Mouse (Mus musculus): Measurements from ENCODE around the gene Mus81.

Mus81 gene

GRCm38 (mm10) chr19:5487768-5488550, at the start of gene Mus81:
TSS of gene Mus81 (minus strand) at chr19:5488402.
- in situ Hi-C loops (cut with MseI, MboI), result no loop called here

GRCm38 (mm10) chr19:5532520-5532919, 44.3 kb upstream of the Mus81 start:
- in situ Hi-C loops (cut with MseI, MboI), result loop anchor here in 1 of 2 experiments (5.0 kb wide), 1 partner anchor 35 kb away; the partner anchor contains the start of gene Ap5b1

DNA sequence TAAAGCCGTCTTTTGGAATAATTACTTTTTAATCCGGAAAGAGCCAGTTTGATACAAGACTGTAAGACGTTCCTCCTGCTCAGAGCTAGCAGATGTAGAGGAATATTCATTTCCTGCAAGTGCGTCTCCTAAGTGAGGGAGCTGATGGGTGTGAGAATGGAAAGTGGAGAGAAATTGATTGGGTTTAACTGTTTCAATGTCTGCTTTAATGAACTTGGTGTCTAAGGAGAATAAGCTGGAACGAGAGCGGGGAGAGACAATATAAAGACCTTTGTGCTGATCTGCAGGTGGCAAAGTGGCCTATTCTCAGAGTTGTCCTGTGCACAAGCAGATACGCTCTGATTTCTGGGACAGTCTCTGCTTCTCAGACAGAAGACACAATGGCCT, 41.9 kb upstream of the Mus81 start:
- in situ Hi-C loops (cut with MseI, MboI), result loop anchor here in 1 of 2 experiments (5.0 kb wide), 1 partner anchor 37 kb away; the partner anchor contains the start of gene Ap5b1

- in situ Hi-C loops (cut with MseI, MboI), result loop anchor here (5.0 kb wide), 1 partner anchor 38 kb away; the partner anchor contains the start of gene Ap5b1 (in 2 of the 2)
Observed at GRCm38 (mm10) chr19:5529325-5530137, 41.3 kb upstream of the Mus81 start.

DNA sequence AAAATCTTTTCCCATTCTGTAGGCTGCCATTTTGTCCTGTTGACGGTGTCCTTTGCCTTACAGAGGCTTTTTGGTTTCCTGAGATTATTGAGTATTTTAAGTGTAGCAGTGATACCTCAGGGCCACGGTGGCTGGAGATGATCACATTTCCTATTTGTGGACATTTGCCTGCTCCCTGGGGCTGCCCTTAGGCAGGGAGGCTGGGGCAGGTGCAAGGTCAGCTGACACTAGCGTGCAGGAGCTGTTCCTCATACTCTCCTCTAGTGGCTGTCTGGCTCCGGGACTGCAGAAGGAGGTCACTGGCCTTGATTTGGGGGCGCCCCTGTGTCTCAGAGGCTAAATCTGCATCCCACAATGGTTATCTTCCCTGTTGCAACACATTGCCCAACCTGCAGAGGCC, 37.0 kb upstream of the Mus81 start:
- in situ Hi-C loops (cut with MseI, MboI), result loop anchor here in 1 of 2 experiments (5.0 kb wide), 1 partner anchor 42 kb away; the partner anchor contains the start of gene Ap5b1

GRCm38 (mm10) chr19:5518721-5519120, 30.5 kb upstream of the Mus81 start:
- in situ Hi-C loops (cut with MseI, MboI), result no loop called here

DNA sequence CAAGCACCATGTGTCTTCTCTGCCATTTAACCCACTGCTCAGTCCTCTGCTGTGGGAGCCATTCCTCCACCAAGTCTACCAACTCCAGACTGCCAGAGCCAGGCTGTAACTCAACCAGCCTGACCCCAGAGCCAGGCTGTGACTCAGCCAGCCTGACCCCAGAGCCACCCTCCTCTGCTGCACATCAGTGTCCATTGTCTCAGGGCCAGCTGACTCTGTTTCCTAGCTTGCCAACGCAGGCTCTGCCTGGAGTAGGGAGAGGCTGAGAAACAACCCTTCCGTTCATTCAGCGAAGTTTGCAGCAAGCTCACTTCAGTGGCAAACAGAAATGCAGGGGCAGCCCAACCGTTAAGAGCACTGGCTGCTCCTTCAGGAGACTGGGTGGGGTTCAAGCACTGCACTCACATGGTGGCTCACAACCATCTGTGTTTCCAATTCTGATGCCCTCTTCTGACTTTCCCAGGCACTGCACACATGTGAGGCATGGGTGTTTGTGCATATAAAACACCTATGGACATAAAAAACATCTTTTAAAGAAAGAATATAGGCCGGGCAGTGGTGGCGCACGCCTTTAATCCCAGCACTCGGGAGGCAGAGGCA, 28.8 kb upstream of the Mus81 start:
- in situ Hi-C loops (cut with MseI, MboI), result no loop called here

DNA sequence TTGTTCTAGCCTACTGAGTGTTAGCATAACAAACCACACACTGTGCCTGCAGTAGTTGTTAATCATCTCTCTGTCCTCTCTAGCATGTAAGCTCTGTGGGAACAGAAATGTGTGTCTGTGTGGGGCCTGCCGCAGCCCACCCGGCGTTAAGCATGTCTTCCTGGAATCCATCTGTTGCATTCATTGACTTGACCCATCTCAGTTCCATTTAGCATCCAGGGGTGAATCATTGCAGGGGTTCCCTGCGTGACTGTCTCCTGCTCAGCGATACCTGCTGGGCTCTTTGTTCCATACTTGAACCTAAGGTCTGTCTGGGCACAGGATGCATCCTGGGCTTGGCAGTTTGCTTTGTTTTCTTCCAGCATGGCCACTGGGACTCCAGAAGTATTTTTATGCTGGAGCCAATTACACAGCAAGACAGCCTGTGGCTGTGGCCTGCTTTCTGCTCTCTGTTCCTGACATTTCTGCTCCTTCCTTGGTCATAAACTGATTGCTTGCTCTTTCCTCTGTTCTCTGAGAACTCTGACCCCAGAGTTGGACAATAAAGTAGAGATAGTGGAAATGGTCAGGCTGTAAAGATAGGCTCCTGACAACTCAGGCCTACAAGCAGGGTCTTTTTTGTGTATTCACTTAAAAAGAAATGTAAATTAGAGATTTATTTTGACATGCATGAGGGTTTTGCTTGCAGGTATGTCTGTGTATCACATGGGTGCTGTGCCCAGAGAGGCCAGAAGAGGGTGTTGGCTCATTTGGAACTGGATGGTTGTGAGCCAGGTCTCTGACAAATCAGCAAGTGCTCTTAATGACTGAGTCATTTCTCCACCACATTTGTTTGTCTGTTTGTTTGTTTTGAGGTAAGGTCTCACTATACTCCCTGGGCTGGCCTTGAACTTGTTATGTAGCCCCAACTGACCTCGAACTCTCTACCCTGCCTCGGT, 27.9 kb upstream of the Mus81 start:
- in situ Hi-C loops (cut with MseI, MboI), result no loop called here

GRCm38 (mm10) chr19:5513005-5513349, 24.8 kb upstream of the Mus81 start:
- in situ Hi-C loops (cut with MseI, MboI), result no loop called here

DNA sequence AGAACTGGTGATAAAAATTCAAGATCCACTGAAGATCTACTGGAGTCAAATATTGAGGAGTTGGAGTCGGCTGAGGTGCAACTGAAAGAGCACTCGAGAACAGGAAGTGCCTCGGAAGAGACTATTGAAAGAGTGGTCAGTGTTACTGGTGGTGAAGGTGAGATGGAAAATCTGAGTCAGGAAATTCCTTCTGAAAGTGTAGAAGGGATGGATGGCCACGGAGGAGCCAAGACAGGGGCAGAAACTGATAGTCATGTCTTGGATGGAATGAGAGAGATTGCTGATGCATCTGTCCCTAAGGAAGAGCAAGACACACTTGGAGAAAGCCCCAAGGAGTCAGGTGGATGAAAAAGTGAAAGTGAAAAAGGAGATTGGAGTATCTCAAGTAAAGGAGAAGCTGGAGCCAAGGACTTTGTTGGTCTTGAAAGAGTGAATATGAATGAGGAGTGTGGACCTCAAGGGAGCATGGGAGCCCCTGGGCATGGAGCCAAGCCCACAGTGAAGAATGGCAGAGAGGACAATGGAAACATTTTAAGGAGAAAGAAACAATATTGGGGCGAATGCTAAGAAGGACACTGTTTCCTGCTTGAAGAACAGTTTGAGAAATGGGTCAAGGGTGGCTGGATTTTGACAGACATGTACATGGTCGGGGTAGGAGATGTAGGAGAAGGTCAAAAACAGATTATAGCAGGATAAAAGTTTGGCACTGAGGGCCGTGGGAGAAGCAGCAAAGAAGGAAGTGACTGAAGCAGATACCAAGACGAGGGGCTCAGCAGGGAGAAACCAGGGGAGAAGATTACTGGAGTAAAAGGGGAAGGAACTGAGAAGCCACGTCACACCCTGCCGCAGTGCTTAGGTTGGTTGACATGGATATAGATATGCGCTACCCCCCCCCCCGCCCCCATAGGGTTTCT, 24.1 kb upstream of the Mus81 start:
- in situ Hi-C loops (cut with MseI, MboI), result no loop called here

DNA sequence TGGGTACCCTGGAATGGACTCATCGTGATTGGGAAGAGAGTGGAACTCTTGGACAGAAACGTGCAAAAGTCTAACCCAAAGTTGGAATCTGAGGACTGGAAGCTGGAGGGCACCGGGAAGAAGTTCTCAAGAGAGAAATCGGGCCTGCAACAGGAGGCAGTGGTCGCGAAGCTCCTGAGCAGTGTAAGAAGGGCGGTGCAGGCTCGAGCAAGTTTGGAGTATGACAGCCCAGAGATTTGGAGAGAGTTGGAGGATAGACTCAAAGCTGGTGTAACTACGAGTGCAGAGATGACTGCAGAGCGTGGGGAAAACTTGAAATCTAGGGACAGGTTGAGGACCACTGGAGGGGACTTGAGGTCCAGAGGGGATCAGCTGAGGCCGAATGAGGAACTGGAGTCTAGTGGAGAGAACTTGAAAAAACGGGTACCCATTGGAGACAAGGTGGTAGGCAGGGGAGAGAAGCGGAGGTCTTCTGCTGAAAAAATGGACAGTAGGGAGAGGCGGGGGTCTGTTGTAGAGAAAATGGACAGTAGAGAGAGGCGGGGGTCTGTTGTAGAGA, 23.0 kb upstream of the Mus81 start:
- in situ Hi-C loops (cut with MseI, MboI), result no loop called here

DNA sequence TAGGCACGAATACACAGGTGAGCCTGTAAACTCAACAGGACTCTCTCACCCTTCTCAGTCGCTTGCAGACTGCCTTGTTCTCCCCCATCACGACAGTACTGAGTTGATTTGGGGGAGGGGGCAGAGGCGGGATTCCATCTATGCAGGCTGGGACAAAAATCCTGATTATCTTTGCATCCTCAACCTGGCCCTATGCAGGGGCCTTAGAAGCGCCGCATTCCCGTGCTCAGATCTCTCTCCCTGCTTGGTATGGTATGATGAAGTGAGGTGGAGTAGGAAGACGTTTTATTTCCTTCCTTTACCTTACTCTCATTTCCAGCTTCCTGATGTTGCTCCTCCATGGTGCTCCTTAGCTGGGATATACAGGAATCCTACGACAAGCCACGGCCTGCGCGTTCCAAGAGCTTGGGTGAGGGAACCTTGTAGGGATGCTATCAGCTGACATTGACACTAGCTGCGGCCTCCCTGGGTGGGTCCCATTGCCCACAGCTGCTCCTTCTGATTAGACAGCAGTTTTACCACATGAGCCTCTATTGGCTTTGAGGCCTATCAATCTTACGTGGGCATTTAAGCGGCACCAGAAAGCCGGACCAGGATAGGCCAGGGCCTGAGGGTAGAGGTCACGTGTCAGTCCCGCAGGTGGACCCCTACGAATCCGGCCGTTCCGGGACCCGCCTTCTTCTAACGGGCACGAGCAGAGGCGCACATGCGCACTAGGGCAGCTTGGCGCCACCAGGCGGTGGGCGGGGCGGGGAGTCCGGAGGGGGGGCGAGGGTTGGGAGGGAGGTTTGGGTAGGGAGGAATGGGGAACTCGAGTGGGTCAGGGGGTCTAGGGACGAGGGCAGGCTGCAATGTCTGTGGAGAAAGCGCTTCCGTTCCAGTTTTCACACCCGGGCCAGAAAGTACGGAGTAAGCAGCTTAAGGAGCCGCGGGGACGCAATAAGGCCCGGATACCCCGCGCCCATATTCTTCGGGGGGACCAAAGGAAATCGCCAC, 22.1 kb upstream of the Mus81 start, which contains the start of gene Snx32:
Gene Snx32 (minus strand): TSS at position 508 of the 996 bp plus-strand sequence.
- in situ Hi-C loops (cut with MseI, MboI), result no loop called here

GRCm38 (mm10) chr19:5503687-5504086, 15.5 kb upstream of the Mus81 start, which contains the start of gene 1700020D05Rik:
TSS of gene 1700020D05Rik (minus strand) at chr19:5503787.
- in situ Hi-C loops (cut with MseI, MboI), result no loop called here

- in situ Hi-C loops (cut with MseI, MboI), result no loop called here
Observed at GRCm38 (mm10) chr19:5500330-5500875, 12.2 kb upstream of the Mus81 start.

DNA sequence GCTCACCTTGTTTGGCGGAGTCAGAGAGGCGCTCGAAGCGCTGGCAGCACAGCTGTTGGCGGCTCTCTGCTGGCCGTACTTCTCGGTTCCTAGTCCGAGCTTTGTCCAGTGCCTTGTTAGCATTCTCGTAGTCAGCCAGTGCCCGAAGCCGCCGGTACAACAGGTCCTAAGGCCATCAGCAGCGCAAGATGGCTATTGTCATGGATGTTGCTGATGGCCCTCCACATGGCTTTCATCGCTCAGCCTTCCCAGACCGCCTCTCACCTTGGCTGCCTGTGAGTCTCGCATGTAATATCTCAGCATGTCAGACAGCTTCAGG, 7.8 kb upstream of the Mus81 start:
- in situ Hi-C loops (cut with MseI, MboI), result no loop called here

GRCm38 (mm10) chr19:5495353-5496051, 7.3 kb upstream of the Mus81 start:
- in situ Hi-C loops (cut with MseI, MboI), result no loop called here

DNA sequence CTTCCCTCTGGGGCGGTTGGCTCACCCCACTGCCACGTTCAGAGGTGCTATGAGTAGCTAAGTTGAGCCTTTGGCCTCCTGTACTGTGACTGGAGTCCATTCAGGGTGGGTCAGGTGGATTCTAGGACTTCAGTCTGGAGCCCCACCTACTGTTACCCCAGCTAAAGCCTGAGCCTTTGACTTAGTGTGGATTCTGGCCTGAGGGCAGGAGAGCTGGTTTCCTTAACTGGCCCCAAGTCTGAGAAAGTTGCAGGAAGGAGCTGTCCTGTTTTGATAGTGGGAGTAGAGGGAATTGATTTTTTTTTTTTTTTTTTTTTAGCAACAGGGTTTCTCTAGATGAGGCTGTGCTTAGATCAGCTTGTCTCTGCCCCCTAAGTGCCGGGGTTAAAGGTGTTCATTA, 6.1 kb upstream of the Mus81 start:
- in situ Hi-C loops (cut with MseI, MboI), result no loop called here
